Mouse (Mus musculus) embryo, embryonic 10 days (tissue): ENCODE measurements at regions not wholly inside any gene's neighbourhood (a gene's known extent, or its start where the extent isn't known, plus 50 kb on each side); places are given as distances from the start of the nearest gene placed in this dataset.

Experiments used
- DNase-seq: peaks from one replicate; pipeline ENCODE4 v3.0.0-alpha.2; 2015; ENCODE audit warnings: low spot score

DNA sequence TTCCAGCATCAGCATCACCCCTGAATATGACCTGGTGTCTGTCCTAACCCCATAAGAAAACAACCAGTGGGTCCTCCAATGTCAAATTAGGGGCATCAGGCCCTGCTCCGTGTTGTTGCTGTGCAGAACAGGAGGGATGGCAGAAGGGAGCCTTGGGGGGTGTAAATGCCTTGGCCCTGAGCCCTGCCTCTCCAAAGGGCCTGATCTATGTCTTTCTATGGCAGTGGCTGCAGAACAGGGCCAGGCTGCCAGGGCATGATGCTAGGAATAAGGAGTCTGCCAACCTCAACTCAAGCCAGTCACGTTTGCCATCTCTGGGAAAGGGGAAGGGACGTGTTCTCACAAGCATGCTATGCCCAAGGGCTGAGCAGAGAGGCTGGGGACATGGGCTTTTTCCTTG is 172.9 kb downstream of the Kcna5 start:
- no peak for DNase-seq

DNA sequence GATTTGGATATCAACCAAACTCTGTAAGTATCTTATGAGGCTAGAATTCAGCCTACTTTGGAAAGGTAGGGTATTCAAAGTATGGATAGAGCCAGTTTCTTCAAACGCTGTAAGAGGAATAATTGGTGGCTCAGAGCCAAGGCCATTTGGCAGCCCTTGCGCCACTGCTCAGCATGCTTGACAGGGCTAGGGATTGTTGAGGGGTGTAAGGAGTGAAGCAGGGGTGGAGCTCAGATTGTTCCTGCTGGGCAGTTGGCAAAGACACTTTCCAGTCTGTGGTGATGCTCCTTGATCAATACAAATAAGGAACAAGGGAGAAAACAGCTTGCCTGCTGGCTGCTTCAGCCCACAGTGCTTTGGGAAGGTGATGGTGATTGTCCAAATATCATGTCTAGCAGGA is 181.9 kb downstream of the Kcna5 start:
- DNase-seq, result no peak

DNA sequence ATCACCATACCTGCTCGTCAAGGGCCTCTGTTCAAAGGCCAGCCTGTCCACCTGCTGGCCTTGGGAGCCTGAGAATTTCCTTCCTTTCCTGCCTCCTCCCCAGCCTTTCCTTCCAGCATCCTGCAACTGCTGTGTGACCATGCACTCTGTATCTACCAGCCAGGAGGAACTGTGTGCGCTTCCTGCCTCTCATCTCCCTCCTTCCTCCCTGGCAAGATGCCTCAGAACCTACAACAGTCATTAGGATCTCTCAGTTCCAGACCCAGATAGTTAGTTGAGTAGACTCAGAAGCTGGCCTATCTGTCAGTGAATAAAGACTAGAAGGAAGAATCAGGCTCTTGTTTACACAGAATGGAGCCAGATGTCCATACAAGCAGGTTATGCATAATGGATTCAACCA is 183.8 kb upstream of the Ntf3 start:
- DNase-seq, result no peak

DNA sequence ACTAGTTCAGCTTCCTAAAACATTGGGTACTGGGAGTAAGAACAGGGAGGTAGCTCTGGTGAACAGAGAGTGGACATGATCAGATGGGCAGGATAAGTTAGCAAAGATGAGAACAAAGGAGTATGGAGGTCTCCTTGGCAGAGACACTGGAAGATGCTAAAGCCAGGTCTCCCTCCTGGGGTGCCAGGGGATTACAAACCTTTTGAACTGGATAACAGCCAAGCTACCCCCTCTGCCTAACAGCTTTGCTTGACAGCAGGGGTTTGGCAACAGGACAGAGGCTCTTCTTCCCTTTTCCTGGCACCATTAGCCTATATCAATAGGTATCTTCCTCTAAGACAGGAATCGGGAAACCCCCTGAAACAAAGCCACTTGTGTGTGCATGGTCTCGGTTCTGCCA is 183.2 kb upstream of the Ntf3 start:
- no peak for DNase-seq

DNA sequence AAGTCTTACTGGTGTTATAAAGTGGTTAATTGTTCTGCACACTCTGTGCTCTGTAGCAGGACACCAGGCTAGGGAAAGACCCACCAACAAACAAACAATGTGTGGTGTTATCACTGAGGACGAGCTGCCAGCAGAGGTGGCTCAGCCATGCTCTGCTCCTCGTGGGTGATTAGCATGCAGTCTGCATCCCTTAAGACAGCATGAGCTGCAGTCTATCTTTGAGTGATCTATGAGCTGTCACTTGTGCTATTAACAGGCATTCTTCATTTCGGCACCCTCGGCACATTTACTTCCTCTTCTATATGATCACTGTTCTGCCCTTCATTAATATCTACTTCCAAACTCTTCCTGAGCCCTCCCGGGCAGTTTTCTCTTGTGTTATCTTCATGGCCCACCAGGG is 178.5 kb upstream of the Ntf3 start:
- DNase-seq, result no peak

DNA sequence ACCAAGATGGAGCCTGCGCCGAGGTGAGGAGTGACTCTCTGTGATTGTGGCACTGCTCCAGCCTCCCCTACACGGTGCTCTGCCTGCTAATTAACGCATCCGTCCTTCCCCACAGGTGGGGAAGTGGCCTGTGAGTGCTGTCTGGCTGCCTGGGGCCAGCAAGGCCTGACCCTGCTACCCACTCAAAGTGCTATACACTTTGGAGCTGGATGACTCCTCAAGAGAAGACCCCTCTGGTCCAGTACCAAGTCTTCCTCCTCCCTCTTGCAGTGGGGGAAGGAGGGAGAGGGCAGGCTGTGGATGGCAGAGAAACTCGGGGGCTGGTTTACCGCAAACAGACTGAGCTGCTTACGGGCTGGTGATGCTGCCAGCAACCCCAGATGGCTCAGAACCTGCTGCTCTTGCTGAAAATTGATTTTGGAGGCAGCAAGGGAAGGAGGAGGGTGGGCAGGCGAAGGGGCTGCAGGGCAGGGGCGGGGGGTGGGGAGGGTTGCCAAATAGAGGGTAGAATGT is 173.4 kb upstream of the Ntf3 start:
- no peak for DNase-seq

DNA sequence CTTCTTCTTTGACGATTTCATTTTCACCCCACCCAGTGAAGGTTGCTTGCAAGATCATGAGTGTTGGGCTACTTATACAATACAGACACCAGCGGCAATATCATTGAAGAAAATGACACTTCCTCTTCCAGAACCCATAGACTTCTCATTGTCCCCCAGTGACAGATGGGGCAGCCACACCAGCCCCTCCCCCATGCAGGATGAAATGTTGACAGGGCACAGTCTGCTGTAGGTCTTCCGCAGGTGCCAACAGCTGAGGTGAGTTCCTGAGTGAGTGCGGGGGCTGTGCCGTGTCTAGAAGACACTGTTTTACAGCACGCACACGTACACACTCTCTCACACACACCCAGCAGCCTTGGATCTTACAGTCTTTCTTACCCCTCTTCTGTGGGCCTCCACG is 171.0 kb upstream of the Ntf3 start:
- no peak for DNase-seq

DNA sequence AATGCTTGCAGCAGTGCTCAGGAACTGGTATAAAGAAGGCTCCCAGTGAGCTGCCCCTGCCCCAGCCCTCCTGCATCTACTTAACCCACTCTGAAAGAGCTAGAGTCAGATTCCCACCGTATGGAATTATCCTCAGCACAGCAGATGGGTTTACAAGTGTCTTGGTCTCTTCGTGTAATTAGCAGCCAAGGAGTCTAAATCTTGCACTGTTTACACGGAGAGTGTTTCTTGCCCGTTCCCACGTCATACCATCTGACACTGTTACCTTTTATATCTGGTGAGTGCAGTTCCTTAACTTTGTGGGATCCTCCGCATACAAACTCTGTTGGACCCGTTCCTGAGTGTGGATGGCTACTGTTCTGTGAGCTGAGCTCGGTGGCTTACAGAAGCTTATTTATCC is 167.5 kb upstream of the Ntf3 start:
- DNase-seq, result no peak

DNA sequence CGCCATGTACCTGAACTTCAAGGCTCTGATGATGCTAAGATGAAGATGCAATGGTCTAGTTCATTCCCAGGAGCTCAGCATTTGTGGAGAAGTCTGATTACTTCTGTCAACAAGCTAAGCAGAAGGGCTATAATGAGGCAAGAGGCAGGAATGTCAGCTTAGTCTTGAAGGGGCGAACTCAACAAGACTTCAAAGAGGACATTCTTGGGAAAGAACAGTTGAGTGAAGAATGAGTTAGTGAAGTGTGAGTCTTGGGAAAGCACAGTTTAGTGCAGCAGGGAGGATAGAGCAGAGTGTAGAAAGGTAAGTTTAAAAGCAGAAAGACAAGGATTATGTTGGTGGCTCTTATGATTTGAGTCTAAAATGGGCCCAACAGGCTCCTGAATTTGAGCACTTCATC is 160.5 kb upstream of the Ntf3 start:
- no peak for DNase-seq

DNA sequence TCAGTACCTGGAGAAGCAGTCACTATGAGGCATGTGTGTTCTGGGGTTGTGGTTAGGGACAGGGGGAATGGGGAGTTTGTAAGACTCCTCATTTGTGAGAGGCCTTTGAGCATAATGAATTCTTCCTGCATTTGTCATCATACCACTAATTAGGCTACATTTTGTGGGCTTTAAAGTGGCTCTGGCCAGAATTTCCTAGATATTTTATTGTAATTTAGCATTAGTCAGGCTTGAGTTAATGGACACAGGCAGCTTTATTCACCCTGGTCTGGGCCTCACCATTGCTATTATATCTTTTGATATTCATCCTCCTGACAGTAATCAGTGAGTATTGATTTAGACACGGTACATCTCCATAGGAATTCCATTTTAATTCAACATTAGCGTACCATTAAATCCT is 151.8 kb upstream of the Ntf3 start:
- no peak for DNase-seq

DNA sequence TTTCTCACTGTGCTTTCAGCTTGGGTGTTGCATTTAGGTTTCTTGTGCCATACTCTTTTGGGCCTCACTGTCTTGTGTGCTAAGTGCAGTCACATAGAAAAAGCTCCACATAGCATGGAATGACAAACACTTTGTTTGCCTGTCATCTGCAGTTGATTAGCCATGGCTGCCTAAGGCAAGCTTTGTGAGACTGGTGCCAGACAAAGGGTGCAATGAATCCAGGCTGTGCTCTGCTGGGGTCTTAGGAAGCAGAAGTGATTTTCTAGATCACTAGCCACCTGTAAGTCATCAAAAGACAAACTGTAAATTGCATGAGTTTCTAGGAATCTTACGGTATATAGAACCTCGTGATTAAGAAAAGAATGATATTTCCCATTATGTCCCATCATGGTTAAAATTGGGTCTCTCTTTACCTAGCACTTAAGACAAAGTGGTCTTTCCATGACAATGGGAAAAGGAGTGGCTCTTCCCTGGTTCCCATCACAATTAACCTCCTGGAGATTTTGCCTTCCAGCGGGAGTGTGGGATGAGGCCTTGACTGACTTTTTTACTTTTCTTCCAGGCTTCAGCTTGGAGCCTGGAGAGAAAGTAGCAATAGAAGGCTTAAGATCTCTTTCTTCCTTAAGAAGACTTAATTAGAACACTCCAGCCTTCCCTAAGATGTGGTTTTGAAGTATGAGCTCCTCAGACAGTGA is 144.2 kb upstream of the Ntf3 start:
- peak; percentile 25 for DNase-seq

DNA sequence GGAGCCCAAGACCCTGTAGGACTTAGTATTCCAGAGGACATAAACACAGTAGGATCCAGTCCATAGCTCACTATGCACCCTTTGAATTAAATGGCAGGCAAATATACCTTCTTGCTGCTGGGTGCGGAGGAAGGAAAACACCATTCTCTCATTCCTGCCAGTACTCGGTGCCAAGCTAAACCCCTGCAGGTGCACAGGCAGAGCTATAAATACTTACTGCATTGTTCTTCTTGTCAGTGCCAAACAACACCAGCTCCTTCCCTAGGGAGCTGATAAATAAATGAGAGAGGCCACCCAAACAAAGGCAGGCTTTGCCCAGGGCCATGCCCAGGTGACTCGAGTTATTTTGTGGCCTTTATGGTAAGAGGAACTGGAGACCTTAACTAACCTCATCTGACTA is 136.4 kb upstream of the Ntf3 start:
- DNase-seq, result no peak

DNA sequence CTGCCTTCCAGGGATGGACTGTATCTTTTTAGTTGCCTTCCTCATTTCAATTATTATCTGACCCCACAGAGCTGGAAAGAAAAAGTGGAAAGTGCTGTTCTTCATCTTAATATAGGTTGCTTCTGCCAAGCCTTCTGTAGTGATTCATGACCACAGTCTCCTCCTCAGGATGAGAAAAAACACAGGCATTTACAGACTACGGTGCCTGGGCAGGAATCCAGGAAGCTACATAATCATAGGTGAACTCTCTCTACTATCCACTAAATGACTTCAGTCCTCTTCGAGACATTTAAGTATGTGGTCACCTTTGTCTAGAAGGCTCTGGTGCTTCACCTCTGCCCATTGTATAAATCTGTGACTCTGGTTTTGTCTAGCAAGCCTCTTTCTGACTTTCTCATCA is 124.9 kb upstream of the Ntf3 start:
- DNase-seq, result no peak

DNA sequence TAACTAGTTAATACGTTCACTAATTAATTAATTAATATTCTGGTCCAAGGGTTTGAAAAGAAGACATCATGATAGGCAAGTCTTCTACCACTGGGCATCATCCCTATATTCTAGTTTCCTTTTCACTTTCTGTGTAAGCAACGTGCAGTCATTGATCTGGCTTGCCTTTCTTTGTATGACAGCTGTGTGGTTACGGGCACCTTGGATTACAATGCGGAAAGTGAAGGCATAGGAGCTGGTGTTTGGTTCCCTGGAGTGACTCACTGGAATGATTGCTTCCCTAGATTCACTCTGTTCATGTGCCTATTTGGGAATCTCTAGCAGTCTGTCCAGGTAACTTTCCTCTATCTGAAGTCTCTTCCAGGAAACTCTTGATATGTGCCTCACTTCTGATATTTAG is 120.5 kb upstream of the Ntf3 start:
- no peak for DNase-seq

DNA sequence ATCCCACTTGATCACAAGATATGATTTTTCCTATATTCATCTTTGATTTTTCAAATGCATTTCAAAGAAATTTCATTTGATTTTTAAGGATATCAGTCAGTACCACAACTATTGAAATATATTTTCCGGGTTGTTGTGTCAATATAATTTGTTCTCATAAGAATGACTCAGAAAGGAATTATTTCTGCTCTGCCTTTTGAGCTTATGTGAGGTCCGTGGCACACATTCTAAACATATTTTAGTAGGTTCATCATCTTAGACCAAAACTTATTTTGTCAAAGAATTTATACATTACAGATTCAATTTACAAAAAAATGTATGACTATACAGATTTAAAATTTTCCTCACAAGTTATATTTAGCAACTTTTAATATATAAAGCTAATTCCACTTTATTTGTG is 119.5 kb upstream of the Ntf3 start:
- no peak for DNase-seq

DNA sequence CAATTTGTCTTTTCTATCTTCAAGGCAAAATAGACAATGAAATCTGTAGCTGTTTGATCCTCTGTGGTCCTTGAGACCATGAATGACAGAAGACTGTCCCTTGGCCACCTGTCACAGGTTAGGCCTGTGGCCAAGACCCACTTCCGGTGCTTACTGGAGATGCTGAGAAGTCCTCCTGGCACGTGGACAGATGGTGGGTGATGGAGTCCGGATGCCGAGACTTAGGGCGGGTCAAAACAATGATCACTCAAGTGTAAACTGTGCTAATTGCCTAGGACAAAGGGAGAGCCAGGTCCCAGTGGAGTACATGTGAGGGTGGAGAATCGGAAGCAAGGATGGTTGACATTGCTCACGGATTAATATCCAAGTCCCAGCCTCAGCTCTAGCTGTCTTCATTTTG is 117.7 kb upstream of the Ntf3 start:
- no peak for DNase-seq

DNA sequence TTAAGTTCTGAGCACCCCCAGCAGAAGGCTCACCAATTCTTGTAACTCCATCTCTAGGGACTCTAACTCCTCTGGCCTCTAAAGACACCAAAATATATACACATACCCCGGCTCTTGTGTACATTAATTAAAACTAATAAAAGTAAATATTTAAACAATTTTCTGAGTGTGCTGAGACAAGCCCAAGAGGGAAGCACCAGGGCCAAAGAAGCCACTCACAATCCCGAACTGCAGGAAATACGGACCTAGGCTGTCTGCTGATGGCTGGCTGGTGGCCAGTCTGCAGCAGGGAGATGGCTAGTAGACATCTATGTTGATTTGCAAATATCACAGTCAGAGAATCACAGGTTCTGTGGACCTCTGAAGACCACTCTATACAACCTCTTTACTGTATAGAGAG is 113.6 kb upstream of the Ntf3 start:
- DNase-seq, result no peak

DNA sequence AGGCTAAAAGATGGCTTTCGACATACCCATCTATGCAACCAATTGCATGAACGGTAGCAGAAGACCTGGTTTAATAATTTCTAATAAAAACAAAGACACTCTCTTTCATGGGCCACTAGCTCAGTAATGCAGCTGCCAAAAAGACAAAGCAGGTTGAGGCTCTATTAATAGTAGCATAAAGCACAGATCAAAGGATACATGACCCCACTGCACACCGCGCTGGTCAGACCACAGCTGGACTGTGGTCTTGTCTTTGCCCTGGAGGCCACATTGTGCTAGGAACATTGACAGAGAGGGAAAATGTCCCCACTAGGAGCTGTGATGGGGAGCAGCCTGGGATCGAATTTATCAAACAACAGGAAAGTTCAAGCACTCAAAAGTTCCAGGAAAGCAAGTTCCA is 79.3 kb upstream of the Ntf3 start:
- DNase-seq, result no peak

DNA sequence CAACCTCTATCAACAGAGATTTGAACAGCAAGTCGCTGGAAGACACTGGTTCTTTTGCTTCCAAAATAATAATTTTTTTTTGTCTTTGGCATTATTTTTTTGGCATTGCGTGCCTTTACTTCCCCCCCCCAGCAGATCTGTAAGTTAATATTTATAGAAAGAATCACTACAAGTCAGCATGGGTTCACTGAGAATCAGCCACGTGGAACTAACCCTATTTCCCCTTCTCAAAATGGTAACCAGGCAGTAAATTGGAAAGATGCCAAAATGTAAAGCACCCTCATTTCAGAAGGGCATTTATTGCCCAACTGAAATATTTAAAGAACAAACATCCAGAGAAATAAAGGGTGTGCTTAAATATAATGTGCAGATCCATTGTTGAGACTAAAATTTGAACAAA is 78.7 kb upstream of the Ntf3 start:
- DNase-seq, result no peak

DNA sequence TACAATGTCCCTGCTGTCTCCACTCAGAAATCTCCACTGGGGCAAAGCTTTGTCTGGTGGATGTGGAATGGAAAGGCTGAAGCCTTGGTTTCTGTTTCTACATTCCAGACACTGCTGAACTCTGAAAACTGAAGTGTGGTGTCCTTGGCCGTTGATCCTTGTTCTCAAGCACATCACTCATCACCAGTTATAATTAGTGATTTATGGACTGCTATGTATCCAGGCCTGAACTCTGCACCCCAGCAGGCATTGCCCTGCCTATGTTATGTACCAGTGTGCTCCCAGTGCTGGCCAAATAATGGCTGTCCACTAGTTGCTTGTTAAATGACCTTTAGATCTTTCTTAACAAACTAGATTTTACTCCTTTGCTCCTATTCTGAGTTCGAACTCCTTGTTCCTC is 75.6 kb upstream of the Ntf3 start:
- DNase-seq, result no peak

DNA sequence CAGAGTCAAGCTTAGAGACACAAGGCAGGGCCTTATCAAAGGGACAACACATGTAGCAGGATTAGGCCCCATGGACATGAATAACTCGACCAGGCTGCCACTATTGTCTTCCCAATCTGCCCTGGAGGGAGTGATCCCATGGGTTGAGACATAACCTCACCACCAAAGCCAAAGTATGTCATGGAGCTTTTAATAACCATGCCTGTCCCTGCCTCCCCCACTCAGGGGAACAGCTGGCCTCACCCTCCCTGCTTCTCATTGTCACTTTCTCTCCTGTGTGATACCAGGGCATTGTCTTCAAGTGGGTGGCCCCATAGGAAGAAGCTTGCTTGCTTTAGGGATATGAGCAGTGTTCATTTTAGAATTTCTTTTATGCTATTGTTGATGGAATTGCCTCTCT is 73.5 kb upstream of the Ntf3 start:
- DNase-seq, result no peak
